Mouse (Mus musculus): Measurements from ENCODE around the gene Mog. TPM values are rescaled to one million over a fixed set of nuclear protein-coding genes. Genes with fewer than 3 reads are reported as not detected.

Gene Mog
- polyA plus RNA-seq, 1 experiment from 2014 or later, result 3.7 TPM

Other genes starting within 250 kb of the Mog start
- not detected in 2 replicates for gene H2-M10.6, start 211.2 kb downstream of the Mog start, polyA plus RNA-seq (2015; fragmentation: Nextera tagmentation; extraction: Ambion mirVana)
- gene Trim26, start 186.3 kb downstream of the Mog start, polyA plus RNA-seq (2015; fragmentation: Nextera tagmentation; extraction: Ambion mirVana), result 46.1 and 51.7 TPM in 2 replicates
- 0.79 and 1.2 TPM in 2 replicates for gene Trim15, start 156.2 kb downstream of the Mog start, polyA plus RNA-seq (2015; fragmentation: Nextera tagmentation; extraction: Ambion mirVana)
- gene Trim10, start 153.8 kb downstream of the Mog start, polyA plus RNA-seq (2015; fragmentation: Nextera tagmentation; extraction: Ambion mirVana), result 1.2 and 1.5 TPM in 2 replicates
- not detected in 2 replicates for gene Trim40, start 133.3 kb downstream of the Mog start, polyA plus RNA-seq (2015; fragmentation: Nextera tagmentation; extraction: Ambion mirVana)
- gene Trim31, start 125.3 kb downstream of the Mog start, polyA plus RNA-seq (2015; fragmentation: Nextera tagmentation; extraction: Ambion mirVana), result not detected in 2 replicates
- 1.1 and 1.7 TPM in 2 replicates for gene Rnf39, start 80.5 kb downstream of the Mog start, polyA plus RNA-seq (2015; fragmentation: Nextera tagmentation; extraction: Ambion mirVana)
- gene Ppp1r11, start 71.7 kb downstream of the Mog start, polyA plus RNA-seq (2015; fragmentation: Nextera tagmentation; extraction: Ambion mirVana), result 163 and 172 TPM in 2 replicates
- gene Znrd1, start 64.8 kb downstream of the Mog start, polyA plus RNA-seq (2015; fragmentation: Nextera tagmentation; extraction: Ambion mirVana), result 51.0 and 52.7 TPM in 2 replicates
- gene Znrd1as, start 64.8 kb downstream of the Mog start, polyA plus RNA-seq (2015; fragmentation: Nextera tagmentation; extraction: Ambion mirVana), result 4.7 and 4.9 TPM in 2 replicates
- 0.40 and 0.68 TPM in 2 replicates for gene 2410137M14Rik, start 42.2 kb downstream of the Mog start, polyA plus RNA-seq (2015; fragmentation: Nextera tagmentation; extraction: Ambion mirVana)
- gene H2-M5, start 33.9 kb downstream of the Mog start, polyA plus RNA-seq (2015; fragmentation: Nextera tagmentation; extraction: Ambion mirVana), result 3.4 and 3.8 TPM in 2 replicates
- 289 and 324 TPM in 2 replicates for gene Zfp57, start 22.2 kb downstream of the Mog start, polyA plus RNA-seq (2015; fragmentation: Nextera tagmentation; extraction: Ambion mirVana)
- gene Gabbr1, start 22.6 kb upstream of the Mog start, polyA plus RNA-seq (2015; fragmentation: Nextera tagmentation; extraction: Ambion mirVana), result 86.4 and 88.8 TPM in 2 replicates
- gene Olfr90, start 65.1 kb upstream of the Mog start, polyA plus RNA-seq (2015; fragmentation: Nextera tagmentation; extraction: Ambion mirVana), result 0.06 TPM in 1 of 2 replicates, not detected in the other
- gene Olfr91, start 74.9 kb upstream of the Mog start, polyA plus RNA-seq (2015; fragmentation: Nextera tagmentation; extraction: Ambion mirVana), result not detected in 2 replicates
- gene Olfr92, start 96.7 kb upstream of the Mog start, polyA plus RNA-seq (2015; fragmentation: Nextera tagmentation; extraction: Ambion mirVana), result not detected in 2 replicates
- gene Olfr93, start 138.1 kb upstream of the Mog start, polyA plus RNA-seq (2015; fragmentation: Nextera tagmentation; extraction: Ambion mirVana), result not detected in 2 replicates
- not detected in 2 replicates for gene Ubd, start 170.5 kb upstream of the Mog start, polyA plus RNA-seq (2015; fragmentation: Nextera tagmentation; extraction: Ambion mirVana)
- gene Olfr94, start 177.6 kb upstream of the Mog start, polyA plus RNA-seq (2015; fragmentation: Nextera tagmentation; extraction: Ambion mirVana), result 0.10 and 0.26 TPM in 2 replicates
- not detected in 2 replicates for gene Olfr95, start 189.7 kb upstream of the Mog start, polyA plus RNA-seq (2015; fragmentation: Nextera tagmentation; extraction: Ambion mirVana)
- not detected in 2 replicates for gene Olfr96, start 196.7 kb upstream of the Mog start, polyA plus RNA-seq (2015; fragmentation: Nextera tagmentation; extraction: Ambion mirVana)
- not detected in 2 replicates for gene Olfr97, start 213.9 kb upstream of the Mog start, polyA plus RNA-seq (2015; fragmentation: Nextera tagmentation; extraction: Ambion mirVana)
- gene Olfr98, start 240.4 kb upstream of the Mog start, polyA plus RNA-seq (2015; fragmentation: Nextera tagmentation; extraction: Ambion mirVana), result not detected in 2 replicates
- 1.3 and 1.6 TPM in 2 replicates for gene H2-M3, start 246.8 kb upstream of the Mog start, polyA plus RNA-seq (2015; fragmentation: Nextera tagmentation; extraction: Ambion mirVana)

Measured in midbrain, embryonic 15.5 days (tissue).